Mouse (Mus musculus): Measurements from ENCODE around the gene Zfand3.

DNA sequence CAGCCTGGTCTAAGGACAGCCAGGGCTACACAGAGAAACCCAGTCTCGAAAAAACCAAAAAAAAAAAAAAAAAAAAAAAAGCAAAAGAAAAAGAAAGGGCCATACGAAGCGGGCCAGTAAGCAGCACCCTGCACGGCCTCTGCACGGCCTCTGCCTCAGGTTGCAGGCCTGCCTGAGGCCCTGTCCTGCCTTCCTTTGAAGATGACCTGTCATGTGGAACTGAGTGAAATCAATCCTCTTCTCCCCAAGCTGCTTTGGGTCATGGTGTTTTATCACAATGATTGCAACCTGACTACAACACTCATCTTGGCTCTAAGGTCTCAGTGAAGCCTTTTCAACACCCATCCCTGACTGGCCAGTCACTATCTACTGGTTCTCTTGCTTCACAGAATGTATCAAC, 248.5 kb downstream of the Zfand3 start:
- TF ChIP-seq CTCF (IDR thresholded peaks at IDR 0.05; ENCODE audit: extremely low read depth, insufficient read length, insufficient replicate concordance, low read depth, low read length) = no peak
- no peak for TF ChIP-seq POLR2A (IDR thresholded peaks at IDR 0.05; ENCODE audit: low read depth, low read length)

Data from small intestine, adult 2 months (tissue).